Mouse (Mus musculus): ENCODE data around the gene Tlk2.
A peak's percentile ranks its signal among the peaks of the same experiment; 100 is the strongest.
"Not testable (repeated sequence)": the region's sequence is repeated elsewhere in the genome, so short reads cannot be mapped to it uniquely, and the experiment has no call there.

Tlk2 gene

GRCm38 (mm10) chr11:105178516-105178915 is at the start of gene Tlk2:
Tlk2 (plus strand) TSS chr11:105178807.
- no peak for DNase-seq

- DNase-seq = no peak
Measured at GRCm38 (mm10) chr11:105135692-105136091, 42.9 kb upstream of the Tlk2 start.

GRCm38 (mm10) chr11:105137255-105137654 is 41.4 kb upstream of the Tlk2 start:
- not testable (repeated sequence) for DNase-seq

- not testable (repeated sequence) for DNase-seq
Measured at GRCm38 (mm10) chr11:105140512-105140911, 38.1 kb upstream of the Tlk2 start.

- no peak for DNase-seq
Measured at GRCm38 (mm10) chr11:105141115-105141514, 37.5 kb upstream of the Tlk2 start.

GRCm38 (mm10) chr11:105143564-105143963 is 35.0 kb upstream of the Tlk2 start:
- no peak for DNase-seq

- no peak for DNase-seq
Measured at GRCm38 (mm10) chr11:105144084-105144483, 34.5 kb upstream of the Tlk2 start.

DNA sequence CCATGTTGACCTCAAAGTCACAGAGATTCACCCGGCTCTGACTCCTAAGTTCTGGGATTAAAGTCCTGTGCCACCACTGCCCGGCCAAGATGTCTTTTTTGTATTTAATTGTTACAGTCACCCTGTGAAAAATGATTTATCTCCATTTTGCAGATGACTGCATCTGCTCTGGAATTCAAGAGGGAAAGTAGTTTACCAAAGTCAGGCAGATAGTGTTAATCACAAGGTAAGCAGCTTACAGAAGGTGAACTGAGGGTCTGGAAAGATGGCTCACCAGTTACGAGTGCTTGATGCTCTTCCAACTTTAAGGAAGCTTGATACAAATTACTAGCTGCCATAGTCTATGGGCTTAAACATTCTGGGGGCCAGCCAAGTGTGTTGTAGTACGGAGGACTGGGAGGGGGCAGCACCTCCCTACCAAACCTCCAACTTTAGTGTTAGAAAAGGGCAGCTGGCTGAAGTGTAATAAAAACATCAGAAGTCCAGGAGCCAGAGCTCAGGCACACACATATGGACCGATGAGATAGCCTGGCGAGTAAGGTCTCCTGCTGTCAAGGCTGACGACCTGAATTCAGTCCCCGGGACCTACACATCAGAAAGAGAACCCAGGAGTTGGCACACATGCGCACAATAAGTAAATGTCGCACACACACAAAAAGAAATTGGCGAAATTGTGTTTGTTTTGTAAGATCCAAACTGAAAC is 33.9 kb upstream of the Tlk2 start:
- DNase-seq = no peak

GRCm38 (mm10) chr11:105145211-105145610 is 33.4 kb upstream of the Tlk2 start:
- no peak for DNase-seq

- DNase-seq = no peak
Measured at GRCm38 (mm10) chr11:105146593-105146992, 32.0 kb upstream of the Tlk2 start, which contains the start of gene Gm10842. Gm10842 (plus strand) TSS chr11:105146893.

DNA sequence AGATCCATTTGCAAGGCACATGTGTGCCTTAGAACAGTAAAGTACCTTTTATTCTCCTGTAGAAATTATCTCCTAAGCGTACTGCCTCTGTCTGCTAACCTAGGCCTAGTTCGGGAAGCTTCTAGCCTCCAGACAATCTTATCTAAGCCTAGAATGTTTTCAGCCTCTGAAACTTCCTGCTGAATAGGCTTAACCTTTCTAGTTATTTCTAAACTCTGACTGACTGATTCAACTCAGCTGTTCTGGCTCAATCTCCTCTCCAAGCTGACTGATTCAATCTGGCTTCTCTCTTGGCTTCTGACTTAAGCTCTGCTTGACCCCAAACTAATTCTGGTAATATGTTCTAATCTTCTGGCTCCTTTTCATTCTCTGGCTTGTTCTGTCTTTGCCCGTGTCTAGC is 29.3 kb upstream of the Tlk2 start:
- no peak for DNase-seq

DNA sequence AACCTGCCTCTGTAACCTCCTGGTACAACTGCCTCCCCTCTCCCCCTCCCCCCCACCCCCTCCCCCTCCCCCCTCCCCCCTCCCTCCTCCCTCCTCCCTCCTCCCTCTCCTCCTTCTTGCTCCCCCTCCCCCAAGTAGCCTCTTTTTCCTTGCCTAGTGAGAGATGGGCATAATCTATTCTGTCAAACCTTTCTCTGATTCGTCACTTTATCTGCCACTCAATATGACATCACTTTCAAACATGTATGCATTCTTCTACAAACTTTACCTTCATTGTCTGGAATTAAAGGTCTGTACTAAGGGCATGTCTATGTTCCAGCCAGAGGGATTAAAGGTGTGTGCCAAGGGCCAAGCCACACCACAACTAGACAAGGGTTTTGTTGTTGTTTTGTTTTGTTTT is 28.8 kb upstream of the Tlk2 start:
- DNase-seq = no peak

DNA sequence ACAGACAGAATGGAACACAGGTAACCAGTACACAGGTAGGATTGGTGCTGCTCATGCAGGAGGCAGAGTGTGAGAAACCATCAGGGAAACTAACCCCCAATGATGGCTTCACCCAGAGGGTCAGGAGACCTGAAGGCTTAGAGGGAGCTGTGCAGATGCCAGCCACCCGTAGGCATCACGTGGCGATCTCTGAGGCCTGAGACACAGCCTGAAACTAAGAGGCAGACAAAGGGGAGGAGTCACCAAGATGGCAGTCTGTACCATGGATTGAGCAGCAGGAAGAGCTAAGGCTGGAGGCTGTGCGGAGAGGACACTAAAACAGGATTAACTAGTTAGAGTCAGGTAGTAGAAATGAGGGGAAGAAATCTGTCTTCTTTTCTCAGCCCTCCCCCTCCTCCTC is 27.9 kb upstream of the Tlk2 start:
- DNase-seq = no peak

DNA sequence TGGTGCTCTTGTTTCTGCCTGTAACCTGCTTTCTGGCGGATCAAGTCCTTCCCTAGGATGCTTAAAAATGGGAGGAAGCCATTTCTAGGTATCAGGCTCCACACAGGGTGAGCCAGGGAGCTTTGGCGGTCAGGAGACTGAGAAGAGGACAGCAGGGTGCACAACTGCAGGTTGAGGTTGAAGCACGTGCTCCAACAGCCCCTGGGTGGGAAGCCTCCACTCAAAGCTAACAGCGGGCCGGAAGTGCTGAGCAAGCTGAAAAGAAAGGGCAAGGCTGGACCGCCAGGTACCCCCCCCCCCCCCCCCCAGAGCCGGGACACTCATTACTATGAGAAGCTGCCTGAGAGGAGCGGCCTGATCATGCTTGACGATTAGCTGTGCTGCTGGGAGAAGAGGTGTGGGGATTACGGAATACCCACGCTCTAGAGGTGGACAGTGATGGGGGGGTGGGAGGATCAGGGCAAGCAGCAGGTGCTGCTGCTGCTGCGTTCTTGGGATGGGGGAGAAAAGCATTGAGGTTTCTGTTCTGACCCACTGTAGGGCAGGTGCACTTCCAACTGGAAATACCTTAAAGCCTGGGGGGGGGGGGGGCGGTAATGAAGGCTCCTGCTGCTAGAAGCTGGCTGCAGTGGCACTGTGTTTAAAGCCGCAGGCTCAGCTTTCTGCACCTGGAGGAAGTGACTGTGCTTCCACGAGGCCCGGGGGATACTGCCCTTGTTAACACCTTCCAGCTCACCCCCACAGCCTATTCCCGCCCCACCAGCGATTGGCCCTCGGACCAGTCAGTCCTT is 27.2 kb upstream of the Tlk2 start:
- DNase-seq = peak; percentile 41 to 58

DNA sequence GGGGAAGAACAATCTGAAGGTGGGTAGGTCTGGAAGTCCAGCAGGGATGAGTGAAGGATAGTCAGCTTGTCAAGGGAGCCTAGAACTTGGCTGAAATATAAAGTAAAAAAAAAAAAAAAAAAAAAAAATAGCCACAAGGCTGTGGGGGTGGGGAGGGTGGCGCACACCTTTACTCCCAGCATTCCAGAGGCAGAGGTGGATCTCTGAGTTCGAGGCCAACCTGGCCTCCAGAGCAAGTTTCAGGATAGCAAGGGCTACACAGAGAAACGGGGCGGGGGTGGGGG is 26.6 kb upstream of the Tlk2 start:
- no peak for DNase-seq

DNA sequence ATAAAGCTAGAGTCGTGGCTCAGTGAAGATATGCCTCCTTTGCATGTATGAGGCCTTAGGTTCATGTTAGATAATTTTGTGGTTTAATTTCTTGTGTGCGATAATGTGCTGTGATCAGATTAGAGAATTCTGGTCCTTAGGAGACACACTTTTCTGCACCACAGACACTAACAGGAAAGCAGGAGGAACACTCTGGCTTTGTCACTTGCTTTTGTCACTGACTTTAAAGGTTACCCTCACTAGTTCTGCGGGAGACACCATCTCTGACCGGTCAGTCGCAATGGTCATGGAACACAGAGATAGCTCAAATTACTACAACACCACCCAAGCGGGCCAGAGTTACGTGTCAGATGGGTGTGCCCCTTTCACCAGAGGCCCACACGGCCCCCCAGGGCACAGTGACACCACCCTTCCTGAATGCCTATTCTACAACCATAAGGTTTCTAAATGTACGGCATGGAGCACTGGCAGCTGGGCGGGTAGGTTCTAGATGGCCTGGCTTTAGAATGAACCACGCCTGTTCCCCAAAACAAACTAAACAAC is 26.2 kb upstream of the Tlk2 start:
- no peak for DNase-seq

DNA sequence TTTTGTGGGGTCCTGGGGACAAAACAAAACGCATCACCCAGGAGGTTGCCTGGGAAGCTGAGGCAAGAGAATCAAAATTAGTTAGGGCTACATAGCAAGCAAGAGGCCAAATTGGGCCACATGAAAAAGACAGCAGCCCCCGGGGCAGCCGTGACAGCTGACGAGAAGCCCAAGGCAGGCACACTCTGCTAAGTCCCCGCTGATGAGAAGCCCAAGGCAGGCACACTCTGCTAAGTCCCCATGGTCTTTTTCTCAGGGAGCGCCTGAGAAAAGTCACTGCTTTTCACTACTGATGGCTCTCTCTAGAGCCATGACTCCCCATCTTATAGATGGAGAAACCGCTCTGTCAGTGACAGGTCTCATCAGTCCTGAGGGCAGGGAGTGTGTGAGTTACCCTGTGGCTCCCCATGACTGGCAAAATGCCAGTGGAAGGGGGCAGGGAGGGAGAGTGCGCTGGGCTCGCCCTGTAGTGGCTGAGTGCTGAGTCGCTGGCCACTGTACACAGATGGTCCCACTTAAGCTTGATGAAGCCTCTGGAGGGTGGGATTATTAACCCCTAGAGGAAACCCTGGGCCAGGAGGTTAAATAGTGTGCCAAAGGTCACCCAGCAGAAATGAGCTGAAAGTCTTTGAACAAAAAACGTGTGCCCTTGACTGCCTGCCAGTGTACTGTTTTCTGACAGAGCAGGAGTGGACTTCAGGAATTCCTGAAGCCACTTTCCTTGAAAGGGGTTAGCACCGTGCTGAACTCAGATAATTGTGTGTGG is 25.4 kb upstream of the Tlk2 start:
- DNase-seq = no peak

DNA sequence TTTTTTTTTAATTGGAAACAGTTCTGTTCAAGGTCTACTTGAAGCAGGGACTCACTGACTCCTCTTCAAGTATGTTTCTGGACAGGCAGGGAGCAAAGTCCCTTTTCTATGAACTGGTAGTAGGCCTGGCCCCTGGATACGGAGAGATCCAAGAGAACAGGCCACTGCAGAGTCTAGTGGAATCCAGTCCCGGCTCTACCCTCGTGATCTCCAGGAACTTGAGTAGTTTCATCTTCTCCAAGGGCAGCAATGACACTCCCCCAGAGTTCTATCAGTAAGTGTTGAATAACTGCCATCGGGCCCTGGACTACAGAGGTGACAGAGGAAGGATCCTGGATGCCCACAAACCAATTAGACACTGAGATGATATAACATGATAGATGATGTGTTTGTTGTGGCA is 22.7 kb upstream of the Tlk2 start:
- no peak for DNase-seq

DNA sequence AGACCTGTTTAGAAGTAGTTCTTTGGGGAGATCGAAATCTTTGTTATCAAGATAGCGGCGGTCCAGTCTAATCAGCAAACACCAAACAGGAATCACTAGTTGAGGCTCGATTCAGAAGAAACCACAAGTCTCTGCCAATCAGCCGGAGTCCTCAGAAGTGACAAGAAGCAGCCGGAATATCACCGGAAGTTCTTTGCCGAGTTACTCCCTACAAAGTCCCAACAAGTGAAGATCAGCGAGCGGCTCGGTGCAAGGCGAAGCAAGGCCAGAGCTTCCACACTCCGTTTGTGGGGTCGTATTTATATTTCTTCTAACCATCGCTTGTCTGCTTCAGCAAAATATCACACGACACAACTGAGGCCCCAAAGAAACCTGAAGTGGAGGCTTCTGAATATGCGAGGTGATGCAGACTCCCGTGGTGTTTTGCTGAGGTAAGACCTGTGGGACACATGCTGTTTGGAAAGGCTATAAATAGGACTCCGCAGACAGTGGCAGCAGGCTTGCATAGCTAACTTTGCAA is 21.8 kb upstream of the Tlk2 start:
- no peak for DNase-seq

GRCm38 (mm10) chr11:105158047-105158446 is 20.6 kb upstream of the Tlk2 start:
- DNase-seq = no peak

DNA sequence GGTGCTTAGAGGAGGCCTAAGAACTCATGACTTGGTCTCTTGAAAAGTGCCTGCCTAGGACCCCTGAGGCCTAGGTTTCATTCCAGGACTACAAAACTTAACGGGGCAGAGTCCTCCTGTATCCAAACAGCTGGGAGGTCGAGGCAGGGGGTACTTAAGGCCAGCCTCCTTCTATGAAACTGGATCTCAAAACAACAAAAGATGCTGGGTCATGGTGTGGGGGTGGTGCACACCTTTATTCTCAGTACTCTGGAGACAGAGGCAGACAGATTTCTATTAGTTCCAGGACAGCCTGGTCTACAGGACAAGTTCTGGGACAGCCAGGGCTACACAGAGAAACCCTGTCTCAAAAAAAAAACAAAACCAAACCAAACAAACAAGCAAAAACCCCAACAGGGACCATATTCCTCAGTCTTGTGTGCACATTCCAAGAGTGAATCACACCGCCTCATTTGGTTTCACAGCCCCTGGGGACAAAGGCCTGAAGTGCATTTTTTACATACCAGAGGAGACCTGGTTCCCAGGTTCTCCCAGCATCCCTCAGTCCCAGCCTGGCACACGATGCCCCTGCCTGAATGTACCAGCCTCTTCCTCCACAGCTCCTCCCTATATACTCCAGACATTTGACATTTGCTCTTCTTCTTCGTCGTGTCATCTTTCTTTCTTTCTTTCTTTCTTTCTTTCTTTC is 18.8 kb upstream of the Tlk2 start:
- DNase-seq = no peak

- DNase-seq = no peak
Measured at GRCm38 (mm10) chr11:105161411-105161810, 17.2 kb upstream of the Tlk2 start.

Data from thymus, adult 18-20 months (tissue).